Mouse (Mus musculus) frontal cortex, postnatal 14 days (tissue): ENCODE measurements around the gene Naa15.
A peak's percentile ranks its signal among the peaks of the same experiment; 100 is the strongest.
"Not testable (repeated sequence)": the region's sequence is repeated elsewhere in the genome, so short reads cannot be mapped to it uniquely, and the experiment has no call there.

Experiments used
- DNase-seq, 2 experiments: peaks; one replicate each; pipeline ENCODE4 v3.0.0; 2022; ENCODE audit warnings: low spot score in 2 of 2

The Naa15 gene

GRCm38 (mm10) chr3:51393651-51394050 lies 21.3 kb upstream of the Naa15 start:
- no peak for DNase-seq

GRCm38 (mm10) chr3:51394881-51395280 lies 20.1 kb upstream of the Naa15 start:
- DNase-seq: no peak

- no peak for DNase-seq
Measured at GRCm38 (mm10) chr3:51395461-51396145, 19.3 kb upstream of the Naa15 start.

GRCm38 (mm10) chr3:51396219-51397068 lies 18.5 kb upstream of the Naa15 start, which contains the start of gene Mgarp:
Gene Mgarp, minus strand, starts transcription at chr3:51396738.
- DNase-seq: no peak

GRCm38 (mm10) chr3:51397700-51398299 lies 17.1 kb upstream of the Naa15 start:
- no peak for DNase-seq

- no peak for DNase-seq
Measured at GRCm38 (mm10) chr3:51398667-51399066, 16.3 kb upstream of the Naa15 start.

GRCm38 (mm10) chr3:51399531-51399930 lies 15.4 kb upstream of the Naa15 start:
- DNase-seq: no peak

- DNase-seq: no peak
Measured at GRCm38 (mm10) chr3:51400682-51401081, 14.3 kb upstream of the Naa15 start.

- not testable (repeated sequence) for DNase-seq
Measured at GRCm38 (mm10) chr3:51402054-51402453, 12.9 kb upstream of the Naa15 start.

GRCm38 (mm10) chr3:51402628-51403027 lies 12.3 kb upstream of the Naa15 start:
- no peak for DNase-seq

- DNase-seq: peak in 1 of 2 experiments; percentile 21
Measured at GRCm38 (mm10) chr3:51407870-51408560, 6.9 kb upstream of the Naa15 start.

- peak; percentile 87 to 95 for DNase-seq
Measured at GRCm38 (mm10) chr3:51408561-51409183, 6.3 kb upstream of the Naa15 start, which contains the start of gene Ndufc1. Gene Ndufc1, minus strand, starts transcription at chr3:51408988.

- DNase-seq: no peak
Measured at GRCm38 (mm10) chr3:51412457-51412856, 2.5 kb upstream of the Naa15 start.

GRCm38 (mm10) chr3:51413276-51413675 lies 1.7 kb upstream of the Naa15 start:
- no peak for DNase-seq

GRCm38 (mm10) chr3:51416073-51416363 lies 1.1 kb downstream of the Naa15 start:
- peak in 1 of 2 experiments; percentile 31 for DNase-seq

GRCm38 (mm10) chr3:51416364-51417134 lies 1.6 kb downstream of the Naa15 start:
- DNase-seq: peak in 1 of 2 experiments; percentile 25

- no peak for DNase-seq
Measured at GRCm38 (mm10) chr3:51417135-51417458, 2.1 kb downstream of the Naa15 start.

GRCm38 (mm10) chr3:51417485-51417884 lies 2.5 kb downstream of the Naa15 start:
- no peak for DNase-seq

- no peak for DNase-seq
Measured at GRCm38 (mm10) chr3:51417966-51418365, 3.0 kb downstream of the Naa15 start.

- no peak for DNase-seq
Measured at GRCm38 (mm10) chr3:51421921-51422320, 7.0 kb downstream of the Naa15 start.

GRCm38 (mm10) chr3:51425394-51425793 lies 10.4 kb downstream of the Naa15 start:
- no peak for DNase-seq
